Mouse (Mus musculus) heart, embryonic 11.5 days (tissue): ENCODE results near the gene Set. TPM values are rescaled to one million over a fixed set of nuclear protein-coding genes. Genes with fewer than 3 reads are reported as not detected.

ENCODE experiments used
- ATAC-seq: fragments of 200-750 bp; cut with Nextera tagmentation; replicated peaks from 2 replicates; pipeline ENCODE4 v1.8.0; 2017; ENCODE audit warnings: moderate library complexity; ENCODE audit not compliant: insufficient number of reproducible peaks, low FRiP score, low TSS enrichment
- H3K27ac ChIP-seq: fragments of 300-500 bp; sonication (generic); 2 replicates; pipeline ENCODE4 v1.5.1; 2014; ENCODE audit warnings: mild to moderate bottlenecking, low read depth, low read length
- H3K27me3 ChIP-seq: fragments of 300-500 bp; sonication (generic); 2 replicates; pipeline ENCODE4 v1.6.1; 2014; ENCODE audit warnings: mild to moderate bottlenecking, low read length, mixed read lengths; ENCODE audit not compliant: control insufficient read depth, insufficient read depth
- H3K36me3 ChIP-seq: fragments of 300-500 bp; sonication (generic); 2 replicates; pipeline ENCODE4 v1.6.1; 2014; ENCODE audit warnings: mild to moderate bottlenecking, low read length, moderate library complexity, mixed read lengths; ENCODE audit not compliant: control insufficient read depth, insufficient read depth
- H3K4me1 ChIP-seq: fragments of 300-500 bp; sonication (generic); 2 replicates; pipeline ENCODE4 v1.6.1; 2014; ENCODE audit warnings: low read length; ENCODE audit not compliant: control insufficient read depth, insufficient read depth
- H3K4me2 ChIP-seq: fragments of 300-500 bp; sonication (generic); 2 replicates; pipeline ENCODE4 v1.6.1; 2014; ENCODE audit warnings: mild to moderate bottlenecking, moderate library complexity
- H3K4me3 ChIP-seq: fragments of 300-500 bp; sonication (generic); 2 replicates; pipeline ENCODE4 v1.5.1; 2014; ENCODE audit warnings: low read depth, low read length
- H3K9ac ChIP-seq: fragments of 300-500 bp; sonication (generic); 2 replicates; pipeline ENCODE4 v1.6.1; 2014; ENCODE audit warnings: mild to moderate bottlenecking, low read depth, low read length, moderate library complexity
- H3K9me3 ChIP-seq: fragments of 300-500 bp; sonication (generic); replicated peaks from 2 replicates; pipeline ENCODE4 v1.6.1; 2016; ENCODE audit warnings: low read length; ENCODE audit not compliant: control insufficient read depth
- WGBS: fragments of 180-500 bp; shearing (Covaris S2); extraction: QIAGEN DNeasy Blood & Tissue Kit; methylation state at CpG from one replicate; pipeline ENCODE4 v1.1.7; 2014; ENCODE audit not compliant: insufficient replicate concordance; 5-methylcytosine and 5-hydroxymethylcytosine counted together
- polyA plus RNA-seq: library from polyadenylated mRNA; unstranded; fragments of >200 nt; fragmentation: Nextera tagmentation; extraction: Ambion mirVana; gene quantifications from 2 replicates; pipeline ENCODE4 v1.2.1, GENCODE M21; 2014

Gene Set
- polyA plus RNA-seq, 1 experiment from 2014 or later = 322 TPM

DNA sequence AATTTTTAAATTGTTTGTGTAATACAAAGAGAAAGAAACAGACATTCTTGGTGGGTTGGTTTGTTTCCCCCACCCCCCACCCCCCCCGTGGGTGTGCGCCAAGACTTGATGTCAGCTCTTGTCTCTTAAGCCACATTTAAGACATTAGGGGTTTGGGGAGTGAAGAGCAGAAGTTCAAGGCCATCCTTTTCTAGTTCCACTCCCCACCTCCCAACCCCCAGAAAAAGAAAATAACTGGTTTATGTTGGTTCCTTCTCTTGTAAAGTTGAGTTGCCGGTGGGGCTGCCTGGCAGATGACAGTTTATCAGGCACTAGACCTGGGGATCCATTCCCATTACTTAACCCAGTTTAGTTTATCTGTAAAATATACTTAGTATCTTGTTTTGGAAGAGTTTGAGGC, 7.1 kb downstream of the Set start:
- Histone ChIP-seq H3K27ac (peak overlapping the region; percentile 94; the same call in 1 of the 2 replicates), H3K4me3 (peak overlapping the region; percentile 66; the same call in 1 of the 2 replicates)
- WGBS = 46% methylated on average over 3 of the region's 3 CpGs

GRCm38 (mm10) chr2:30066046-30066901, 9.1 kb downstream of the Set start:
- Histone ChIP-seq H3K36me3 (peaks cover 8% of the 10 kb centered on the region), H3K4me1 (peaks cover 25% of the 10 kb centered on the region), H3K27ac (peak overlapping the region; percentile 100), H3K27me3 (no peaks in the 10 kb centered on the region), H3K9ac (peak overlapping the region; percentile 94), H3K4me2 (peak overlapping the region; percentile 87), H3K9me3 (no peaks in the 10 kb centered on the region), H3K4me3 (peak overlapping the region; percentile 95)
- WGBS = 0% methylated on average over 49 of the region's 101 CpGs
- ATAC-seq = peak; percentile 93

More for the DNA sequence above, 7.1 kb downstream of the Set start:
- Histone ChIP-seq H3K36me3 (peaks cover 6% of the 10 kb centered on the region; the same call in 1 of the 2 replicates), H3K4me2 (peak overlapping the region; percentile 95), H3K9me3 (no peaks in the 10 kb centered on the region), H3K9ac (0 out of 2 replicates have a peak overlapping the region, but pooled peaks have one; percentile 28), H3K4me1 (peaks cover 27% of the 10 kb centered on the region), H3K27me3 (no peaks in the 10 kb centered on the region)
- ATAC-seq = no peak

DNA sequence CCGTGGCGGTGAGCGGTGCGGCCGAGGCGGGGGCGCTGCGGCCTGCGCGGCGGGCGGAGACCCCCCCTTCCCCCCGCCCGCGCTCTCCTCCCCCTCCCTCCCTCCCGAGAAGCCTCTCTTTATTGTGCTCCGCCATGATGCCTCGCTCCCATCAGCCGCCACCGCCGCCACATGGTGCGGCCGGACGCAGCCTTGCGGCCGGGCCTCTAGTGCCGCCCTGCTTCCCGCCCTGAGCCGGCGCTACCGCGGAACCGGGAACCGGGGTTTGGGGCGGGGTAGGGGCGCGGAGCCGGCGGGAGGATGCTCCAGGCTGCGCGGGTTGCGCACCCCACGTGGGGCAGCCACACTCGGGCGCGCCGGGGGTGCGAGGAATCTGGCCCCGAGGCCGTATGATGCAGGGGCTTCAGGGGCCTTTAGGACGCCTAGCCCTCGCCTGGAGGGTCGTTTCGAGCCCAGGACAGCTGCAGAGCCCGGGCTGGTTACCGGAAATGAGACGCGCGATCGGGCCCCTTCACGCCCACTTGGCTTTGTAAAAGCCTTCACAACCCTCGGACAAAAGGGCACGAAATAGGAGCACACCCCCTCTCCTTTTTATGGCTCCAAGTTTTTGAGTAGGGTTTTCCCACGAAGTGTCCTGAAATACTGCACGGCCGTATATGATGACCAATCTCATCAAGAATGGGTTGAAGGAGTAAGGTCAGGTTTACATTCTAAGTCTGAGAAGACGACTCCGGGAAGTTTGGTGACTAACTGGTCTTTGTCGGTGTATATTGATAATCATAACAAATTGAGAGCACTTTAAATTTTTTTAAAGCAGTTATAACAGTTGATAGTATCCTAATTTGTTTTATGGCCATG, 10.1 kb downstream of the Set start:
- no peaks in the 10 kb centered on the region for H3K27me3 ChIP-seq
- H3K27ac ChIP-seq = peak overlapping the region; percentile 100
- no peaks in the 10 kb centered on the region for H3K9me3 ChIP-seq
- peak overlapping the region; percentile 87 for H3K4me2 ChIP-seq
- WGBS = under 1% methylated on average over 43 of the region's 69 CpGs
- peak overlapping the region; percentile 94 for H3K9ac ChIP-seq
- peak; percentile 28; the same call in 1 of the 2 replicates for ATAC-seq
- peak overlapping the region; percentile 95 for H3K4me3 ChIP-seq
- H3K36me3 ChIP-seq = peaks cover 8% of the 10 kb centered on the region
- H3K4me1 ChIP-seq = peaks cover 25% of the 10 kb centered on the region

DNA sequence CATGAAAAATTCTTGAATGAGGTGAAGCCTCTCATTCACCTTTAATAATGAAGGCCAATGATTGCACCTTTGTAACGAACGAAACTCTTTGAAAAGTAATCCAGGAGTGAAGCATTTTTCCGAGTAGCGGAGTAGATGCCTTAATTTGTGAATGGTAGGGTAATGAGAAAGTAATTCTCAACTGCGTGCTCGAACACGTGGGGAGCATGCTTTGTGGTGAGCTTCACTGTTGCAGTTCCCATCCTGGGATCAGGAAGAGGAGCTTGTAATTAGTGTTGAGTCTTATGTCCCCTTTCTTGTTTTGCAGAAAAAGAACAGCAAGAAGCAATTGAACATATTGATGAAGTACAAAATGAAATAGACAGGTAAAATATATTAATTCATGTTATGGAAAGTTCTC, 10.8 kb downstream of the Set start:
- Histone ChIP-seq H3K9me3 (no peaks in the 10 kb centered on the region), H3K4me1 (peaks cover 25% of the 10 kb centered on the region), H3K36me3 (peaks cover 13% of the 10 kb centered on the region), H3K4me2 (peak overlapping the region; percentile 87), H3K9ac (peak overlapping the region; percentile 94), H3K27ac (no peak overlapping the region), H3K4me3 (peak overlapping the region; percentile 95), H3K27me3 (no peaks in the 10 kb centered on the region)
- WGBS = 47% methylated on average over 7 of the region's 7 CpGs
- no peak for ATAC-seq

DNA sequence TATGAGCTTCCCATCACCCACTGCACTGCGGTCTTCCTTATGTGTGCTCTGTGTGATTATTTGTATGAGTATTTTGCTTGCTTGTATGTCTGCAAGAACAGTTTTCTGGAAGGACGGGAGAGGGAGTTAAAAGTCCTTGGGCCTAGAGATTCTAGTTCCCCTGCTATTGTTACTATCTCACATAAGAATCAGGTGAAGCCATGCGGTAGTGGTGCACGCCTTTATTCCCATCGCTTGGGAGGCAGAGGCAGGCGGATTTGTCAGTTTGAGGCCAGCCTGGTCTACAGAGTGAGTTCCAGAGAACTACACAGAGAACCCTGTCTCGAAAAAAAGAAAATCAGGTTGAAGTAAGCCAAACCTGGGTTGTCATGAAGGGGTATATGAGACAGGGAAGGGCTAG, 15.7 kb downstream of the Set start:
- no peaks in the 10 kb centered on the region for H3K27me3 ChIP-seq
- H3K36me3 ChIP-seq = peaks cover 15% of the 10 kb centered on the region
- no peaks in the 10 kb centered on the region for H3K9me3 ChIP-seq
- no peak overlapping the region for H3K27ac ChIP-seq
- H3K4me2 ChIP-seq = no peak overlapping the region
- 71% methylated on average over 7 of the region's 7 CpGs for WGBS
- H3K4me3 ChIP-seq = no peak overlapping the region
- no peak overlapping the region for H3K9ac ChIP-seq
- H3K4me1 ChIP-seq = peaks cover 6% of the 10 kb centered on the region; the same call in 1 of the 2 replicates
- ATAC-seq = no peak

DNA sequence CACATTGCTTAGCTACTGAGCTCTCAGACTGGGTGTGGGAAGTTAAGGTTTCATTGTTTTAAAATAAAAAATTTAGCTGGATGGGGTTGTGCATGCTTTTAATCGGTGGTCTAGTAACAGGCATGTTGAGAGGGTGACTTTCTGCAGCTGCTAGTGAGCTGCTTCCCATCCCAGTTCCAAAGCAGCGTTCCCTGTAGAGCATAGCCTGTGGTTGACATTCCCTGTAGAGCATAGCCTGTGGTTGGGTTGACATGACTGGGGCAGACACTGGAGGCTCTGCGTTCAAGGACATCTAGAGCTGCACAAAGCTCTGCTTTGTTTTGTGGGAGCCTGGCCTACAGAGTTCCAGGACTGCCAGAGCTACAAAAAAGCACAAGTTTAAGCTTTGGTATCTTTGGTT, 16.1 kb downstream of the Set start:
- Histone ChIP-seq H3K4me2 (no peak overlapping the region), H3K36me3 (peaks cover 12% of the 10 kb centered on the region), H3K27ac (no peak overlapping the region), H3K4me1 (peaks cover 4% of the 10 kb centered on the region), H3K27me3 (no peaks in the 10 kb centered on the region), H3K4me3 (no peak overlapping the region), H3K9ac (no peak overlapping the region), H3K9me3 (no peaks in the 10 kb centered on the region)
- no peak for ATAC-seq
- 73% methylated on average over 3 of the region's 3 CpGs for WGBS

DNA sequence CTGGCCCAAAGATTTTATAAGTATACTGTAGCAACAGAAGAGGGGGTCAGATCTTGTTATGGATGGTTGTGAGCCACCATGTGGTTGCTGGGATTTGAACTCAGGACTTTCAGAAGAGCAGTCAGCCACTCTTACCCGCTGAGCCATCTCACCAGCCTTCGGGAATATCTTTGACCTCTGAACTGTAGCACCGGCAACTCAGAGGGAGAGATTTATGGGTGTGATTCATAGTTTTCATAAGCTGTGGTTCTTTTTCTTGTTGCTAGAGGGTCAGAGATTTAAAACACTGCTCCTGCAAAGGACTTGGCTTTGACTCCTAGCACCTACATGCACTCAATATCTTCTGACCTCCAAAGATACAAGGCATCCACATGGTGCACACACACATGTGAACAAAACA, 18.4 kb downstream of the Set start:
- Histone ChIP-seq H3K36me3 (peaks cover 7% of the 10 kb centered on the region), H3K9me3 (no peaks in the 10 kb centered on the region), H3K4me1 (peaks cover 13% of the 10 kb centered on the region), H3K4me3 (no peak overlapping the region), H3K4me2 (no peak overlapping the region), H3K27me3 (no peaks in the 10 kb centered on the region), H3K27ac (no peak overlapping the region), H3K9ac (no peak overlapping the region)
- 74% methylated on average over 3 of the region's 3 CpGs for WGBS
- ATAC-seq = no peak

DNA sequence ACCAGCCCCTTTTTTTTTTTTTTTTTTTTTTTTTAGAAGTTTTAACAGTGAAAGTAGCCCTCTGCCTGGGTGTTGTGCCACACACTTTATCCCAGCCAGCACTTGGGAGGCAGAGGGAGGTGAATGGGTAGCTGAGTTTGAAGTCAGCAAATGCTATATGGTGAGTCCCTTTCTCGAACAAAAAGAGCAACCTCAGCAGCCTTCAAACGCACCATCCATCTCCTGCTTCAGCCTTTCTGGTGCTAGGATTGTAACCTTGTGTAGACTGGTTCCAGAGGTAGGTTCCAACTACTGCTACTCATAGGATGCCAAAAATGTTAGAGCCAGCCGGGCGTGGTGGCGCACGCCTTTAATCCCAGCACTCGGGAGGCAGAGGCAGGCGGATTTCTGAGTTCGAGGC, 19.3 kb downstream of the Set start:
- no peak overlapping the region for H3K4me2 ChIP-seq
- ATAC-seq = no peak
- peaks cover 13% of the 10 kb centered on the region for H3K4me1 ChIP-seq
- H3K36me3 ChIP-seq = peaks cover 7% of the 10 kb centered on the region
- 92% methylated on average over 9 of the region's 9 CpGs for WGBS
- no peak overlapping the region for H3K27ac ChIP-seq
- no peaks in the 10 kb centered on the region for H3K9me3 ChIP-seq
- H3K4me3 ChIP-seq = no peak overlapping the region
- H3K9ac ChIP-seq = no peak overlapping the region
- H3K27me3 ChIP-seq = no peaks in the 10 kb centered on the region
